Mouse (Mus musculus) lung, postnatal 10 days (tissue): Measurements from ENCODE around the gene 5430427O19Rik.
A peak's percentile ranks its signal among the peaks of the same experiment; 100 is the strongest.

Source experiments
- DNase-seq: peaks from one replicate; pipeline ENCODE4 v3.0.0; 2021

5430427O19Rik gene

GRCm38 (mm10) chrX:85869914-85870483 is at the start of gene 5430427O19Rik:
Gene 5430427O19Rik, plus strand, starts transcription at chrX:85870354.
- no peak for DNase-seq

GRCm38 (mm10) chrX:85827719-85828453 is 42.3 kb upstream of the 5430427O19Rik start:
- no peak for DNase-seq

GRCm38 (mm10) chrX:85829000-85829399 is 41.2 kb upstream of the 5430427O19Rik start:
- no peak for DNase-seq

- no peak for DNase-seq
These were observed 31.0 kb upstream of the 5430427O19Rik start for GRCm38 (mm10) chrX:85839174-85839573.

GRCm38 (mm10) chrX:85855938-85856337 is 14.2 kb upstream of the 5430427O19Rik start:
- no peak for DNase-seq

- DNase-seq = peak; percentile 1
These were observed 13.0 kb upstream of the 5430427O19Rik start for GRCm38 (mm10) chrX:85857169-85857568.

GRCm38 (mm10) chrX:85868079-85868478 is 2.1 kb upstream of the 5430427O19Rik start:
- DNase-seq = no peak

- no peak for DNase-seq
These were observed 1.4 kb downstream of the 5430427O19Rik start for GRCm38 (mm10) chrX:85871371-85872056.

- DNase-seq = no peak
These were observed 4.2 kb downstream of the 5430427O19Rik start for GRCm38 (mm10) chrX:85874367-85874766.

- DNase-seq = no peak
These were observed 5.8 kb downstream of the 5430427O19Rik start for GRCm38 (mm10) chrX:85875951-85876350.

- no peak for DNase-seq
These were observed 7.6 kb downstream of the 5430427O19Rik start for GRCm38 (mm10) chrX:85877747-85878146.

GRCm38 (mm10) chrX:85878293-85878692 is 8.1 kb downstream of the 5430427O19Rik start:
- no peak for DNase-seq

- peak; percentile 36 for DNase-seq
These were observed 9.2 kb downstream of the 5430427O19Rik start for GRCm38 (mm10) chrX:85879198-85879977.

GRCm38 (mm10) chrX:85886651-85887050 is 16.5 kb downstream of the 5430427O19Rik start:
- no peak for DNase-seq

GRCm38 (mm10) chrX:85901195-85901594 is 31.0 kb downstream of the 5430427O19Rik start:
- DNase-seq = no peak

GRCm38 (mm10) chrX:85919034-85919433 is 48.9 kb downstream of the 5430427O19Rik start:
- DNase-seq = peak; percentile 27

- no peak for DNase-seq
These were observed 62.8 kb downstream of the 5430427O19Rik start for GRCm38 (mm10) chrX:85932991-85933390.
